Mouse (Mus musculus): Measurements from ENCODE around the gene Pnpla2. TPM values are rescaled to one million over a fixed set of nuclear protein-coding genes. Genes with fewer than 3 reads are reported as not detected.

Pnpla2 gene
- polyA plus RNA-seq, 1 experiment = 18.9 TPM

GRCm38 (mm10) chr7:141501820-141502555 lies 47.0 kb downstream of the Pnpla2 start:
- TF ChIP-seq CTCF (IDR thresholded peaks at IDR 0.05; ENCODE audit: borderline replicate concordance, insufficient read depth, low read length) = no peak
- no peak for TF ChIP-seq POLR2A (IDR thresholded peaks at IDR 0.05; ENCODE audit: low read depth, low read length)
- no peak overlapping the region for H3K4me3 ChIP-seq (ENCODE audit: insufficient read depth, low read length)
- H3K4me1 ChIP-seq (ENCODE audit: control insufficient read depth, insufficient read depth, low read length) = no peaks in the 10 kb centered on the region
- no peak overlapping the region for H3K27ac ChIP-seq (ENCODE audit: insufficient read depth, low read length)

- H3K4me3 ChIP-seq (ENCODE audit: insufficient read depth, low read length) = no peak overlapping the region
- no peaks in the 10 kb centered on the region for H3K4me1 ChIP-seq (ENCODE audit: control insufficient read depth, insufficient read depth, low read length)
- no peak overlapping the region for H3K27ac ChIP-seq (ENCODE audit: insufficient read depth, low read length)
- TF ChIP-seq POLR2A (IDR thresholded peaks at IDR 0.05; ENCODE audit: low read depth, low read length) (no peak), CTCF (IDR thresholded peaks at IDR 0.05; ENCODE audit: borderline replicate concordance, insufficient read depth, low read length) (no peak)
Measured at GRCm38 (mm10) chr7:141502556-141502905, 47.5 kb downstream of the Pnpla2 start.

GRCm38 (mm10) chr7:141506278-141506677 lies 51.3 kb downstream of the Pnpla2 start:
- no peaks in the 10 kb centered on the region for H3K4me1 ChIP-seq (ENCODE audit: control insufficient read depth, insufficient read depth, low read length)
- no peak overlapping the region for H3K4me3 ChIP-seq (ENCODE audit: insufficient read depth, low read length)
- no peak overlapping the region for H3K27ac ChIP-seq (ENCODE audit: insufficient read depth, low read length)
- TF ChIP-seq POLR2A (IDR thresholded peaks at IDR 0.05; ENCODE audit: low read depth, low read length) (no peak), CTCF (IDR thresholded peaks at IDR 0.05; ENCODE audit: borderline replicate concordance, insufficient read depth, low read length) (no peak)

DNA sequence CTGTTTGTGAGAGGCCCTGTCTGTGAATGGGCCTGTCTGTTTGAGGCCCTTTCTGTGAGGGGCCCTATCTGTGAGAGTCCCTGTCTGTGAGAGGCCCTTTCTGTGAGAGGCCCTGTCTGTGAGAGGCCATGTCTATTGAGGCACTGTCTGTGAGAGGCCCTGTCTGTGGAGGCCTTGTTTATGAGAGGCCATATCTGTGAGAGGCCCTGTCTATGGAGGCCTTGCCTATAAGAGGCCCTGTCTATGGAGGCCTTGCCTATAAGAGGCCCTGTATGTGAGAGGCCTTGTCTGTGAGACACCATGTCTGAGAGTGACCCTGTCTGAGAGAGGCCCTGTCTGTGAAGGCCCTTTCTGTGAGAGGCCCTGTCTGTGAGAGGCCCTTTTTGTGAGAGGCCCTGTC lies 53.2 kb downstream of the Pnpla2 start:
- Histone ChIP-seq H3K4me1 (ENCODE audit: control insufficient read depth, insufficient read depth, low read length) (no peaks in the 10 kb centered on the region), H3K4me3 (ENCODE audit: insufficient read depth, low read length) (no peak overlapping the region), H3K27ac (ENCODE audit: insufficient read depth, low read length) (no peak overlapping the region)
- no peak for TF ChIP-seq CTCF (IDR thresholded peaks at IDR 0.05; ENCODE audit: borderline replicate concordance, insufficient read depth, low read length)

DNA sequence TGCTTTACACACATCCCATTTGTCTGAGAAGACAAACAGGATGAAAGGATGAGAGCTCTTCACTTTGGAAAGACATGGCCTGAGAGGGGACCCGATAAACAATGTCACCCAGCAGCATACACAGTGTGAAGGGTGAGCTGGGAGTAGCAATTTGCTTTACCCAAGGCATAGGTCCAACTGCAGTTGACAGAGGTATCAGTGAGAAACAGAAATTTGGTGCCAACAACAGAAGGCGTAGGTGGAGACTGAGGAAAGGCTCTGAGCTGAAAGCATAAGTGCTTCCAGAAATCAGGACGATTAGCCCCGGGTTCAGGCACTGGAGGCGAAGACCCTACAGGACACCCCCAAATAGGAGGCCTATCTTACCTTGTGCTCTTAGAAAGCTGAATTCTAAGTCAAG lies 55.2 kb downstream of the Pnpla2 start:
- H3K4me3 ChIP-seq (ENCODE audit: insufficient read depth, low read length) = no peak overlapping the region
- no peaks in the 10 kb centered on the region for H3K4me1 ChIP-seq (ENCODE audit: control insufficient read depth, insufficient read depth, low read length)
- no peak overlapping the region for H3K27ac ChIP-seq (ENCODE audit: insufficient read depth, low read length)
- TF ChIP-seq CTCF (IDR thresholded peaks at IDR 0.05; ENCODE audit: borderline replicate concordance, insufficient read depth, low read length) (no peak), POLR2A (IDR thresholded peaks at IDR 0.05; ENCODE audit: low read depth, low read length) (no peak)

Other genes starting within 250 kb of the Pnpla2 start
- 0.38 and 0.58 TPM in 2 replicates for gene Lmntd2, start 241.1 kb upstream of the Pnpla2 start, polyA plus RNA-seq (2011; ENCODE audit: insufficient read length, low read depth, missing spikeins)
- 3.9 and 5.8 TPM in 2 replicates for gene Rassf7, start 239.3 kb upstream of the Pnpla2 start, polyA plus RNA-seq (2011; ENCODE audit: insufficient read length, low read depth, missing spikeins)
- gene Phrf1, start 226.4 kb upstream of the Pnpla2 start, polyA plus RNA-seq (2011; ENCODE audit: insufficient read length, low read depth, missing spikeins) = 54.7 and 58.7 TPM in 2 replicates
- gene Irf7, start 188.7 kb upstream of the Pnpla2 start, polyA plus RNA-seq (2011; ENCODE audit: insufficient read length, low read depth, missing spikeins) = 6.0 and 7.2 TPM in 2 replicates
- gene Cdhr5, start 178.4 kb upstream of the Pnpla2 start, polyA plus RNA-seq (2011; ENCODE audit: insufficient read length, low read depth, missing spikeins) = not detected in 2 replicates
- gene Sct, start 176.1 kb upstream of the Pnpla2 start, polyA plus RNA-seq (2011; ENCODE audit: insufficient read length, low read depth, missing spikeins) = not detected in 2 replicates
- gene Drd4, start 163.2 kb upstream of the Pnpla2 start, polyA plus RNA-seq (2011; ENCODE audit: insufficient read length, low read depth, missing spikeins) = 0.28 TPM in 1 of 2 replicates, not detected in the other
- 30.5 and 37.2 TPM in 2 replicates for gene Deaf1, start 127.5 kb upstream of the Pnpla2 start, polyA plus RNA-seq (2011; ENCODE audit: insufficient read length, low read depth, missing spikeins)
- gene Tmem80, start 127.5 kb upstream of the Pnpla2 start, polyA plus RNA-seq (2011; ENCODE audit: insufficient read length, low read depth, missing spikeins) = 24.6 and 25.4 TPM in 2 replicates
- gene Eps8l2, start 116.3 kb upstream of the Pnpla2 start, polyA plus RNA-seq (2011; ENCODE audit: insufficient read length, low read depth, missing spikeins) = 4.2 and 9.1 TPM in 2 replicates
- 93.0 and 121 TPM in 2 replicates for gene Taldo1, start 63.0 kb upstream of the Pnpla2 start, polyA plus RNA-seq (2011; ENCODE audit: insufficient read length, low read depth, missing spikeins)
- gene Gatd1, start 41.1 kb upstream of the Pnpla2 start, polyA plus RNA-seq (2011; ENCODE audit: insufficient read length, low read depth, missing spikeins) = 30.5 and 41.5 TPM in 2 replicates
- gene Cend1, start 25.7 kb upstream of the Pnpla2 start, polyA plus RNA-seq (2011; ENCODE audit: insufficient read length, low read depth, missing spikeins) = 4.9 and 5.4 TPM in 2 replicates
- gene Slc25a22, start 17.3 kb upstream of the Pnpla2 start, polyA plus RNA-seq (2011; ENCODE audit: insufficient read length, low read depth, missing spikeins) = 24.0 and 26.9 TPM in 2 replicates
- gene Pidd1, start 11.2 kb upstream of the Pnpla2 start, polyA plus RNA-seq (2011; ENCODE audit: insufficient read length, low read depth, missing spikeins) = 12.4 and 18.1 TPM in 2 replicates
- 1,600 and 1,818 TPM in 2 replicates for gene Rplp2, start 7.8 kb upstream of the Pnpla2 start, polyA plus RNA-seq (2011; ENCODE audit: insufficient read length, low read depth, missing spikeins)
- gene Cracr2b, start 5.9 kb downstream of the Pnpla2 start, polyA plus RNA-seq (2011; ENCODE audit: insufficient read length, low read depth, missing spikeins) = 1.3 and 2.7 TPM in 2 replicates
- gene Cd151, start 12.2 kb downstream of the Pnpla2 start, polyA plus RNA-seq (2011; ENCODE audit: insufficient read length, low read depth, missing spikeins) = 58.4 and 94.0 TPM in 2 replicates
- gene Polr2l, start 19.9 kb downstream of the Pnpla2 start, polyA plus RNA-seq (2011; ENCODE audit: insufficient read length, low read depth, missing spikeins) = 13.1 and 24.1 TPM in 2 replicates
- gene Tspan4, start 20.0 kb downstream of the Pnpla2 start, polyA plus RNA-seq (2011; ENCODE audit: insufficient read length, low read depth, missing spikeins) = 184 and 207 TPM in 2 replicates
- gene Chid1, start 84.7 kb downstream of the Pnpla2 start, polyA plus RNA-seq (2011; ENCODE audit: insufficient read length, low read depth, missing spikeins) = 45.8 and 48.7 TPM in 2 replicates
- gene Ap2a2, start 107.0 kb downstream of the Pnpla2 start, polyA plus RNA-seq (2011; ENCODE audit: insufficient read length, low read depth, missing spikeins) = 128 TPM in 2 replicates
- not detected in 2 replicates for gene Muc6, start 200.1 kb downstream of the Pnpla2 start, polyA plus RNA-seq (2011; ENCODE audit: insufficient read length, low read depth, missing spikeins)
- 0.21 and 0.83 TPM in 2 replicates for gene Muc2, start 235.1 kb downstream of the Pnpla2 start, polyA plus RNA-seq (2011; ENCODE audit: insufficient read length, low read depth, missing spikeins)